Mouse (Mus musculus): ENCODE results near the gene Idh2. TPM values are rescaled to one million over a fixed set of nuclear protein-coding genes. Genes with fewer than 3 reads are reported as not detected.

Gene Idh2
- total RNA-seq, 2 experiments from 2014 or later: 148 to 188 TPM

DNA sequence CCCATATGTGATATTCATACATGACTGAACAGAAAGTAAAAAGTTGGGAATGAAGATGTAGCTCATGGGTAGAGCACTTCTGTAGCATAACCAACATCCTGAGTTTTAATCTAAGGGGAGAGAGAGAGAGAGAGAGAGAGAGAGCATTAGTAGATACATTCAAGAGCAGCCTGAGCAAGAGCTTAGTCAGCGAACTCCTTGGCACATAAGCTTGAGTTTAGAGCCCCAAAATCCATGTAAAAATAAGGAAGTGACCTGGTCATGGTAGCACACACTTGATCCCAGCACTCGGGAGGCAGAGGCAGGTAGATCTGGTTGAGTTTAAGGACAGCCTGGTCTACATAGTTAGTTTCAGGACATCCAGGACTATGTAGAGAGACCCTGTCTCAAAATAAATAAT lies 8.5 kb upstream of the Idh2 start:
- no peak for DNase-seq

- DNase-seq: no peak
Measured at GRCm38 (mm10) chr7:80123115-80123514, 7.9 kb upstream of the Idh2 start.

DNA sequence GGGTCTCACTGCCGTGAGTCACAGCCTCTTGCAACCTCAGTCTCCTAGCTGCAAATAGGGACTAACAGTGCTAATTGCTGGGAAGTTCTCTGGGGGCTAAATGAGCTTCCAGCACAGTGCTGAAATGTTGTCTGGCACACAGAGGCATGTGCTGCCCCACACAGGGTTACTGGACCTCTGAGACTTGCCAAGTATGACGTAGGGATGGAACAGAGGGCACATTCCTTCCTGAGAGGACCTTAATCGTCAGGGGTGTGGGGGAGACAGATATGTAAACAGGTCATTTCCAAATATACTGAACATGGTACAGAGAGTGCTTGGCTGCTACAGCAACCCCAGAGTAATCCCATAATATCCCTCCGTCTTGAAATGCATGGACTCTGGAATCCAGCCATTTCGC lies 5.9 kb upstream of the Idh2 start:
- no peak for DNase-seq

DNA sequence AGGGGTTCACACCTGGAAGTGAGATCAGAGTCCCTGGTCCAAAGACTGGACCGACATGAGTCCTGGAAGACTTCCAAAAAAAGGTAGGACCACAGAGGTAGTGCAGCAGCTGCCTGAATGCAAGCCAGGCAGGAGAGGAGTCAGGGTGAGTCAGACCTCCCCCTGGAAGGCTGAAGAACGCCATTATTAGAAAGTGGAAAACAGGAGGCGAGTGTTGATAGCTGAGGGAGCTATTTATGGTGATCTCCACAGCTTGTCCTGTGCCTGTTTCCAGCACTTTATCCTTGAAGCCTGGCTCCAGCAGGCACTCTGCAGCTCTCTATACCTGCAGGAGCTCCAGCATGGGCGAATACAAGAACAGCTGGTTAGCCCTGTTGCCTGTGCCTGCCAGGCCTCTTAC lies 4.0 kb upstream of the Idh2 start:
- DNase-seq: peak; percentile 43 to 55

DNA sequence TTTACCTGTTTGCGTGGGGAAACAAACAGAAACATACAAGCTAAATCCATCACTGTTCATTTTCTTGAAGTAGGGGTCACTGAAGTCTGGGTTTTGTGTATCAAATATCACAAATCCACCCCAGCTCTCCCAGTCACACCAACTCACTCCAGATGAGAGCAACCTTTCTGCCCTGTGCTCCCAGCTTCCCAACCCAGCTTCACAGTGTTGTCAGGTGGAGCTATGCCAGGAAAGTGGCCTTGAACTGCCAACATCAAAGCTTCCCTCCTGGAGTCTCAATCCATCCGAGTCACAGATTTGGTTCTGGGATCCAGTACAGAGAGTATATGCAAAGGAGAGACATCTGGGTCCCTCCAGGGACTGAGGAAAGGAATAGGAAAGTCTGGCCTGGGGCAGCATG lies 966 bp upstream of the Idh2 start:
- DNase-seq: peak; percentile 78 to 81

DNA sequence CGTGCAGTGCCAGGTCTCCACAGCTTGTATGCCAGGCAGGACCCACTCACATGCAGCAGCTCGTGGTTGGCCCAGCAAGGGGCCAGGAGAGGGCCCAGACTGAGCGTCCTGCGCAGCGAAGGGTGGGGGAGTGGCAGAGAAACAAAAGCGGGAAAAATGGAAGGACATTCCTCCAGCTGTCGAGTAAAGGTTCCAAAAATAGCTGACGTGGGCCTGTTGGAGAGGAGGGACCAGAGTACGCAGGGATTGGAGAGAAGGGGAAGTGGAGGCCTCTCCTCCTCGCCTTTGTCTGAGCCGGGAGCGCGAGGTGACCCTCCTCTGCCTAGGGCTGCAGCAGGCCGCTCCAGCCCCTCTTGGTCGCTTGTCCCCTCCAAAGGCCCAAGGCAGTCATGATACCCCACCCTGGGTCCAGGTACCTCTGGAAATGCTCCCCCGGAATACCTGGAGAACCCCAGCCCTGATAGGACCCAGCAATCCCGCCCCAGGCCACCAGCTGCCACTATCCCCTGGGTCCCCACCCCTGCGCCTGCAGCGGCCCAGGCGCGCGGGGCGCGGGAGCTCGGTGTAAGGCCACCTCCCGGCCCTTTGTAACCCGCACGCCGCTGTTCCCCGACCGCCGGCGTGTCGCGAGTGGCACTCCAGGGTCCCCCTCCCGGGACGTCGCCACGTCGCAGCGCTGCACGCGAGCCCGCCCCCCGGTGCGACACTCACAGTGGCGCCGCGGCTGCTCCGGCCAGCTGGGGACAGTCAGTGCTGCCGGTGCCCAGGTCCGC lies 555 bp downstream of the Idh2 start:
- DNase-seq: peak; percentile 50 to 60

- peak in 1 of 2 experiments; percentile 46 for DNase-seq
Measured at GRCm38 (mm10) chr7:80113989-80114388, 1.2 kb downstream of the Idh2 start.

DNA sequence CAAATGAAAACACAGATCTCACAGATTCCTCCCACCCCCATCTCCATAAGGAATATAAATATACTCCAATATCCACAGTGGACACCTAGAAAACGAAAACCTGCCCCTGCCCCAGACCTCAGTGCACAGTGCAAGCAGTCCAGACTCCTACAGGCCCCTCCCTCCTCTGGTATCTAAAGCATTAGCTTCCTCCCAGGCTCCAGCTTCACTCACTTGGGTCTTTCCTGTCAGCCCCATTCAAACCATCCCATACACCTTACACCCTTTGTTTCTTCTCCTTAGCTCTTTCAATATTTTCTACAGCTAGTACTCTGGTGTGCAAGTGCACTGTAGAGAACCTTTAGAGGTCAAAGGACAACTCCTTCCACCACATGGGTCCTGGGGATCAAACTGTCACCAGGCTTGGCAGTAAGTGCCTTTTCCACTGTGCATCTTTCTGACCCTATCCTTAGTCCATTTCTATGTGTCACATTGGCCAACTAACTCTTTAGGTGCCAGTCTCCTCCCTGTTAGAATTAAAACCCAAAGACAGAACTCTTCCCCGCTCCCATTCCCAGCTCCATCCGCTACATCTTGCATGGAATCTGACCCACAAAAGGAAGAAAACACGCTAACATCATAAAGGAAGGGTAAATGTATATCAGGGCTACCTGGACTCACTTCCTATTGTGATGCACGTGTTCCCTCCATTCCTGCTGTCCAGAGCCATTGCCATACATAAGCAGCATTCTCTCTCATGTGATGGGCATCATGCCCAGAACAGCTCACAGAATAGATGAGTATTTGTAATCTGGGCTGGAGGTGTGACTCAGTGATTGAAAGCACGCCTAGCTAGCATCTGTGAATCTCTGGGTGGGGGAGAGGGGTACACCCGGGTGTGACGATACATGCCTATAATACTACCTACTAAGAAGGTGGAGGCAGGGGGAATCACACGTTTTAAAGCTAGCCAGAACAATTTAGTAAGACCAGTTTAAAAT lies 3.8 kb downstream of the Idh2 start:
- peak in 1 of 2 experiments; percentile 42 for DNase-seq

- no peak for DNase-seq
Measured at GRCm38 (mm10) chr7:80106441-80106840, 8.8 kb downstream of the Idh2 start.

- no peak for DNase-seq
Measured at GRCm38 (mm10) chr7:80105637-80106390, 9.4 kb downstream of the Idh2 start.

GRCm38 (mm10) chr7:80103335-80103734 lies 11.9 kb downstream of the Idh2 start:
- no peak for DNase-seq

GRCm38 (mm10) chr7:80098389-80098976 lies 16.7 kb downstream of the Idh2 start:
- no peak for DNase-seq

GRCm38 (mm10) chr7:80095598-80096309 lies 19.4 kb downstream of the Idh2 start:
- no peak for DNase-seq

DNA sequence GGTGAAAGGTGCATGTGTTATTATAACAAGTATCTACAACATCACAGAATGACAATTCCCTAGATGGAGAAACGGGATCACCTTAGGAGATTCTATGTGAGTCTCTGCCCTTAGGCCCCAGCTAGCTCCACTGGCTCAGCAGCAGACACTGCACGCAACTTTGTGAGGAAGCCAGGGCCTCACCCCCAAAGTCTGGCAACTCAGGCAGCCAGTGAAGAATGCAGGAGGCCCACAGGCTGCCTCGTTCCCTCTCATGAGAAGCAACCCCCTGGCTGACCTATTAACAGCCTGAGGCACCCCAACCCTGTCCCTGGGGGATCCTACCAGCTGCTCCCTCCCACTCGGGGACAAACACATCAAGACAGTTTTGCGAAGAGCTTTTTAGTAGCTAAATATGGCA lies 20.7 kb downstream of the Idh2 start:
- no peak for DNase-seq

- peak; percentile 80 to 89 for DNase-seq
Measured at GRCm38 (mm10) chr7:80092351-80093046, 22.7 kb downstream of the Idh2 start.

GRCm38 (mm10) chr7:80091866-80092210 lies 23.4 kb downstream of the Idh2 start:
- no peak for DNase-seq

GRCm38 (mm10) chr7:80091004-80091865 lies 24.0 kb downstream of the Idh2 start:
- DNase-seq: no peak

DNA sequence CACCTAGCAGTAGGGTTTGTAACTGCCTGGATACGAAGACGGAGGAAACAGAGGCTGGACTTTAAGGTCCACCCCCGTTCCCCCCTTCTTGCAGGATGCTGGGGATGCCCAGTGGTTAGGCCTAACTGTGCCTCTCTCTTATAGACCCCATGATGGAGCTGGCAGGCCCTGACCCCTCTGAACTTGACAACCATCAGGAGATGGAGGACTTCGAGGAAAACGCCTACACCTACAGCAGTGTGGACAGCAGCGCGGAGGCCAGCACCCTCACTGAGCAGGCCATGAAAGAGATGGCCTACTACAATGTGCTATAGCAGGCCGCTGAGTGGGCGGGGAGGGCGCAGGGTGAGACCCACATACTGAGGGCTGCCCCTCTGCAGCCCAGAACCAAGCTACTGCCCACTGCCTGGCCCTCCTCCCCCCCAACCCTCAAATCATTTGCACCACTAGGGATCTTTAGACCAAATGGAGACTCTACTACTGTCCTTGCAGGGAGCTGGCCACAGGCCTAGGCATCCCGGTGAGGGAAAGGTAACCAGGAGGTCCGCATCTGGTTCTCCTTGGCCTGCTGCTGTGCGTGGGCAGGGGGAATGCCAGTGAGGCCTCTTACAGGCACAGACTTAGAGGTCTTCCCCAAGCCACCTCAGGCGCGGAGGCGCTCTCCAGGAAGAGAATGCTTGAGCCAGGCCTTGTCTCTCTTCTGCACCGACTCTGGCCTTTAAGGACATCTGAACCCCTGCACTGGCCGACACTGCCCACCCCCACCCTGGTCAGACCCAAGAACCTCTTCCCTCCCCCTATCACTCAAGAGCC lies 24.8 kb downstream of the Idh2 start:
- no peak for DNase-seq

DNA sequence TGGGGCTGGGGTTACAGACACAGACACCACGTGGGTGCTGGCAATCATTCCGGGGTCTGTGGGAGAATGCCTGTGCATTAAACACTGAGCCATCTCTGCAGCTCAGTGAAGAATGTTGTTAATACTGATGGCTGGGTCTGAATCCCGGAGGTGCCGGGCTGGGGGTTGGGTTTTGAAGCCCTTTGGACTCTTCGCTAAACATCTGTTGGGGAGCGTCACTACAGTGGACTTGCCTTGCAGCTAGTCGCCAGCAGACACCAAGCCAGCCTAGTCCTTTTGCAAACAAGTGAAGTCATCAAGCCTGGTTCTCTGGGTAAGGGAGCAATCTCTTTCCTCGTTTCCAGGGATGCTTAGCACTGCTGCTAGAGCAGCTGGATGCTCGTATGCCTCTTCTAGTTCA lies 27.0 kb downstream of the Idh2 start:
- no peak for DNase-seq

All from adrenal gland, postnatal 36 days (tissue).